Mouse (Mus musculus) midbrain, embryonic 14.5 days (tissue): Measurements from ENCODE around the gene Slc46a1. TPM values are rescaled to one million over a fixed set of nuclear protein-coding genes. Genes with fewer than 3 reads are reported as not detected.

Source experiments
- ATAC-seq: fragments of 200-750 bp; cut with Nextera tagmentation; 2 replicates; pipeline ENCODE4 v1.8.0; 2017; ENCODE audit warnings: moderate number of reproducible peaks, moderate library complexity; ENCODE audit not compliant: low FRiP score, low TSS enrichment
- DNase-seq: peaks from one replicate; pipeline ENCODE4 v3.0.0-alpha.2; 2015
- H3K27ac ChIP-seq: fragments of 300-500 bp; sonication (generic); replicated peaks from 2 replicates; pipeline ENCODE4 v1.5.1; 2014; ENCODE audit warnings: mild to moderate bottlenecking, low read depth, low read length, moderate library complexity
- H3K27me3 ChIP-seq: fragments of 300-500 bp; sonication (generic); 2 replicates; pipeline ENCODE4 v1.6.1; 2014; ENCODE audit warnings: low read length, control low read depth, mixed read lengths; ENCODE audit not compliant: control insufficient read depth, insufficient read depth
- H3K36me3 ChIP-seq: fragments of 300-500 bp; sonication (generic); 2 replicates; pipeline ENCODE4 v1.6.1; 2014; ENCODE audit warnings: low read length, control low read depth; ENCODE audit not compliant: control insufficient read depth, insufficient read depth
- H3K4me1 ChIP-seq: fragments of 300-500 bp; sonication (generic); 2 replicates; pipeline ENCODE4 v1.6.1; 2014; ENCODE audit warnings: mild to moderate bottlenecking, antibody characterized with exemption, low read length, control low read depth; ENCODE audit not compliant: control insufficient read depth, insufficient read depth
- H3K4me2 ChIP-seq: fragments of 300-500 bp; sonication (generic); 2 replicates; pipeline ENCODE4 v1.6.1; 2014; ENCODE audit warnings: mild to moderate bottlenecking, low read length, moderate library complexity
- H3K4me3 ChIP-seq: fragments of 300-500 bp; sonication (generic); replicated peaks from 2 replicates; pipeline ENCODE4 v1.5.1; 2014; ENCODE audit warnings: low read depth, low read length
- H3K9ac ChIP-seq: fragments of 300-500 bp; sonication (generic); replicated peaks from 2 replicates; pipeline ENCODE4 v1.6.1; 2014; ENCODE audit warnings: mild to moderate bottlenecking, low read length, moderate library complexity
- H3K9me3 ChIP-seq: fragments of 300-500 bp; sonication (generic); 2 replicates; pipeline ENCODE4 v1.6.1; 2016; ENCODE audit warnings: low read length, control low read depth, mixed read lengths; ENCODE audit not compliant: control insufficient read depth
- WGBS: fragments of 180-500 bp; shearing (Covaris S2); extraction: QIAGEN DNeasy Blood & Tissue Kit; methylation state at CpG from one replicate; pipeline ENCODE4 v1.1.7; 2014; 5-methylcytosine and 5-hydroxymethylcytosine counted together
- polyA plus RNA-seq: library from polyadenylated mRNA; unstranded; fragments of >200 nt; fragmentation: Nextera tagmentation; extraction: Ambion mirVana; gene quantifications from 2 replicates; pipeline ENCODE4 v1.2.1, GENCODE M21; 2014

Slc46a1 gene
- polyA plus RNA-seq, result 21.4 and 22.7 TPM in 2 replicates

DNA sequence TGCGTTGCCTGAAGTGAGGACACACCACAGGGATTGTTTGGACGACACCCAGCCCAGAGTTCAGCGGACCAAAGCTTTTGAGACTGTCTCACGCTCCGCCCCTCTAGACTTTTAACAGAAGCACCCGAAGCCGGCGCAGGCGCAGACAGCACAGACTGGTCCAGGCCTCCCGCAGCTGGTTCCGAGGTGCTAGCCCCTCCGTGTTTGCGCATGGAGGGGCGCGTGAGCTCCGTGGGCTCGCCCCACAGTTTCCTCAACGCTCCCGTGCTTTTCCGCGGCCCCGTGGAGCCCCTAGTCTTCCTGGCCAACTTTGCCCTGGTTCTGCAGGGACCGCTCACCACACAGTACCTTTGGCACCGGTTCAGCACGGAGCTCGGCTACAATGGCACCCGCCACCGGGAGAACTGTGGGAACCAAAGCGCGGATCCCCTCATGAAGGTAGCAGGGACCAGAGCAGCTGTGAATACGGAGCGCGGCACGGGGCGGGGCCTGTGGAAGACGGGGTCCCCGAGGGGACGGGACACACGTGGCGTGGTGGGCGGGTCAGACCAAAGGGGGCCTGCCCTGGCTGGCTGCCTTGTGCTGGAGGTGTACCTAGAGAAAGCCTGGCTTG, at the start of gene Slc46a1:
TSS of gene Slc46a1 (plus strand) at position 130 of the 613 bp plus-strand sequence.
- WGBS, result under 1% methylated on average over 41 of the region's 41 CpGs
- peak; percentile 90 for DNase-seq
- Histone ChIP-seq H3K36me3 (no peaks in the 10 kb centered on the region), H3K27me3 (no peaks in the 10 kb centered on the region), H3K4me3 (peak within 1 kb of the TSS; percentile 73), H3K4me2 (peak within 1 kb of the TSS; percentile 90), H3K9ac (peak within 1 kb of the TSS; percentile 78), H3K27ac (peak within 1 kb of the TSS; percentile 86), H3K4me1 (peaks cover 12% of the 10 kb centered on the region), H3K9me3 (no peaks in the 10 kb centered on the region; the same call in 1 of the 2 replicates)
- peak; percentile 92 for ATAC-seq

DNA sequence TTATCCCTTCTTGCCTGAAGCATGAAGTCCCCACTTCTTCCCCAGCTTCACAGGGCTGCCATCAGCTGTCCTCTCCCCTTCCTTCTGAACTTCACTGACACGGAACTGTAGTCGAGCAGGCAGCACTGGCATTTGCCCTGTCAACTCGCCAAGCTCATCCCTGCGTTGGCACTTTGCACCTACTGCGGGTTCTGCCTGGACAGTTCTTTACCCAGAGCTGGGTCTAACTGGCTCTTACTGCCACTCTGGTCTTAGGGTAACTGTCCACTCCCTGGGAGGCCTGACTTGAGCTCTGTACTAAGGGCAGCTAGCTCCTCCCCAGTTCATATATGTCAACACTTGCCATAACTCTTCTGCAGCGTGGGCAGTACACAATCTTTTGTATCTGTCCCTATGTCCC, 48.6 kb upstream of the Slc46a1 start:
- ATAC-seq, result no peak
- WGBS, result 85% methylated on average over 6 of the region's 6 CpGs

DNA sequence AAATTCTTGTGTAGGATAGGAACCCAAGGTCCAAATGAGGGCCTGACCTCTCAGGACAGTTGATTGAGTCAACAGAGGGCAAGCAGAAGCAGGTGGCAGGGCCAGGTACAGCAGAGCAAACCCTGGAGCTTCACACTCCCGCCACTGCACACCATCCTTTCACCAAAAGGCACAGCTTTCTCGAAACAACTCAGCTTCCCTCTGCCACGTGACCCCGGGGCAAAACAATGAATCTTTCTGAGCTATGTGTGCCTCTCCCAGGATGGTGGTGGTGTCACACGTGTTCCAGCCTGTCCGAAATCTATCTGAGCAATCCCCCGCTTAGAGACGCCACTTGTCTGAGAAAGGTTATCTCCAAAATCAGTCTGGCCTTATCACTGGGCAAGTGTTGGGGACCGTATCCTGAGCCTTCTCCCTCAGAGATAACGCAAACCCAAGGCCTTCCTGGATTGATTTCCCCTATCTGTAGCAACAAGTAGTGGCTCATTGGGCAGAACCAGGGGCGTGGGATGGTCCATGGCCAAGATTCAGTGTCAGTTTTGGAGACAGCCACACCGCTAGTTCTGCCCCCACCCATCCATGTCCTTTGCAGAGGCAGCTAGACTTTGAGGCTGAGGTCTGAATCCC, 45.1 kb upstream of the Slc46a1 start:
- Histone ChIP-seq H3K4me2 (no peak overlapping the region), H3K9ac (no peak overlapping the region), H3K27me3 (no peaks in the 10 kb centered on the region), H3K4me1 (no peaks in the 10 kb centered on the region), H3K36me3 (no peaks in the 10 kb centered on the region), H3K27ac (no peak overlapping the region), H3K4me3 (no peak overlapping the region), H3K9me3 (no peaks in the 10 kb centered on the region)
- no peak for DNase-seq
- no peak for ATAC-seq
- WGBS, result 80% methylated on average over 12 of the region's 12 CpGs

More for the DNA sequence above, 48.6 kb upstream of the Slc46a1 start:
- no peaks in the 10 kb centered on the region for H3K27me3 ChIP-seq
- no peak overlapping the region for H3K27ac ChIP-seq
- H3K4me3 ChIP-seq, result no peak overlapping the region
- no peak overlapping the region for H3K9ac ChIP-seq
- H3K9me3 ChIP-seq, result no peaks in the 10 kb centered on the region
- no peak for DNase-seq
- H3K4me2 ChIP-seq, result no peak overlapping the region
- no peaks in the 10 kb centered on the region for H3K4me1 ChIP-seq
- H3K36me3 ChIP-seq, result no peaks in the 10 kb centered on the region

DNA sequence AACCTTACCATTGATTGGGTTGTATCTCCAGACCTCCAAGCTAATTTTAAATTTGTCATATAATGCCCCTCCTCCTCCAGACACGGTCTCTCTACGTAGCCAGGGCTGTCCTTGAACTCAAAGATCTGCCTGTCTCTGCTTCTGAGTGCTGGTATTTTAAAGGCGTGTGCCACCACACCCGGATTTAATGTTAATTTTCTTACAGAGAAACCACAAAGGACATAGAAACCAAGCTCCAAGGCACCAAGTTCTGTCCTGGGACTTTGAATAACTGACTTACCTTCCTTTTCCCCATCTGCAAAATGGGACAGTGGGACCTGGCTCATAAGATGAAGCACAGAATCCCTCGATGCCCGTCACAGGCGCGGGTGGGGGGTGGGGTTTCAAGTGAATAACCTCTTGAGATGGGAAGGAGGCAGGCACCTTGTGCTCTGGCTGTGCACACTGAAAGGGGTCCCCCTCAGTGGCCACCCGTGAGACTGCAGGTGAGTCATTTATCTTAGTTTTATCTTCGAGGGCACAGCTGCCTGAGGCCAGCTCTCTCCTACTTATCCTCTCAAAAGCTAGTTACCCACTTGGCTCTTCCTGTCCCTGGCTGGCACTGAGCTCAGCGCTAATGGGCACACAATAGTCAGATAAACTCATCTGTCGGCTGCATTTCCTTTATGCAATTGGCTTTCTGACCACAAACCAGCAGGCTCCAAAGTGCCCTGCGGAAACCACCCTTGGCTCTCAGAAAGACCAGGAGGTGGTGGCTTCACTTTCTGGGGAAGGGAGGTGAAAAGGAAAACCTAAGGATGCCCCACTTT, 44.1 kb upstream of the Slc46a1 start:
- no peak overlapping the region for H3K4me2 ChIP-seq
- H3K27me3 ChIP-seq, result no peaks in the 10 kb centered on the region
- H3K9me3 ChIP-seq, result no peaks in the 10 kb centered on the region
- DNase-seq (no peak), ATAC-seq (no peak)
- no peaks in the 10 kb centered on the region for H3K4me1 ChIP-seq
- H3K9ac ChIP-seq, result no peak overlapping the region
- 69% methylated on average over 13 of the region's 13 CpGs for whole genome bisulfite sequencing
- no peak overlapping the region for H3K27ac ChIP-seq
- no peaks in the 10 kb centered on the region for H3K36me3 ChIP-seq
- H3K4me3 ChIP-seq, result no peak overlapping the region

DNA sequence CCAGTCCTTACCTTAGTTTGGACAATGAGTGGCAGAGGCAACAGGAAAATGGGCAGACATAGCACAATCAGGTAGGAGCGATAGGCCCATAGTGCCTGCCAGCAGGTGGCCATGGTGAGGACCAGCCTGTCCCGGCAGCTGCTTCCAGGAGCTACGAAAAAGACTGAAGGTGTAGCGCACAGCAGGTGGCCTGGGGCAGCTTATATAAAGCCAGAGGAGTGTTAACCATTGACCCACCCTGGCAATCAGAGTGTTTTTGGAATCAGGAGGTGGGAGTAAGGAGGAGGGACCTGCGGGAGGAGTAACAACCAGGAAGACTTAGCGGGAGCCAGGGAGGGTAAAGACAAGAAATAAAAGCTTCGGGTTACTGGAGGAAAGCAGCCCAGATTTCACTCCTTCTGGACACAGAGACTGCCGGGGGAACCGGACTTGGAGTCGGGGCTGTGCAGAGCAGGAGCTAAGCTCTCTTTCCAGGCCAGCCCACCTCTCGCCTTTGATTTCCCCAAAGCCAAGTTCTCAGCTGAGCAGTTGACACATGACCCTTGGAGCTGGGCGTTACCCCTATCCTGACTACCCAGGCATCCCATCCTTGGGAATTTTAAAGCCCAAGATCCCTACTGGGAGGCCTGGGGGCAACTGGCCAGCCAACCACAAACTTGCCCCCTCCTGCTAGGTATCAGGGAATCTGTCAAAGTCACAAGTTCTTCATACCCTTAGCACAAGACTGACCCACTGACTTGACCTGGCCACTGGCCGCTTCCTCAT, 43.3 kb upstream of the Slc46a1 start, which contains the start of gene Slc13a2:
TSS of gene Slc13a2 (minus strand) at position 163 of the 765 bp plus-strand sequence.
- WGBS, result 31% methylated on average over 13 of the region's 13 CpGs
- ATAC-seq (no peak), DNase-seq (no peak)
- Histone ChIP-seq H3K4me2 (no peak within 1 kb of the TSS), H3K27ac (no peak within 1 kb of the TSS), H3K9ac (no peak within 1 kb of the TSS), H3K36me3 (no peaks in the 10 kb centered on the region), H3K9me3 (no peaks in the 10 kb centered on the region), H3K4me3 (no peak within 1 kb of the TSS), H3K27me3 (no peaks in the 10 kb centered on the region), H3K4me1 (no peaks in the 10 kb centered on the region)

DNA sequence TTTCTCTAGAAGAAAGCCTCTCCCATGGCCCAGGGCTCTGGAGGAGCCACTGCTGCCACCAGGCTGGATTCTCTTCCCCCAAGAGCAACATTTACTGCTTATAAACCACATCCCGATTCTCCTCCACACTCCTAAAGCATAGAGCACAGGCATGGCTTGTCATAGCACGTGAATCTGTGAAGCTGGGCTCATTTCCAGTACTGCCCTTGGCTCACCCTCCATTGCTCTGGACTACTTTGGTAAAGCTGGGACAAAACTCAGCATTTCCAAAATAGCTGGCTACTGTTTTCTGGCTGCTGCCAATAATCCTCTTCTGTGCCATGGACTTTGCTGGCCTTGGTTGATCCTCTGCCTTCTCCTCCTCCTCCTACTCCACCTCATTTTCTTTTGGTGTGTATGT, 41.1 kb upstream of the Slc46a1 start:
- Histone ChIP-seq H3K36me3 (no peaks in the 10 kb centered on the region), H3K9me3 (no peaks in the 10 kb centered on the region), H3K4me3 (no peak overlapping the region), H3K4me1 (no peaks in the 10 kb centered on the region), H3K27ac (no peak overlapping the region), H3K9ac (no peak overlapping the region), H3K4me2 (no peak overlapping the region), H3K27me3 (no peaks in the 10 kb centered on the region)
- ATAC-seq (no peak), DNase-seq (no peak)
- 76% methylated on average over 2 of the region's 2 CpGs for WGBS

DNA sequence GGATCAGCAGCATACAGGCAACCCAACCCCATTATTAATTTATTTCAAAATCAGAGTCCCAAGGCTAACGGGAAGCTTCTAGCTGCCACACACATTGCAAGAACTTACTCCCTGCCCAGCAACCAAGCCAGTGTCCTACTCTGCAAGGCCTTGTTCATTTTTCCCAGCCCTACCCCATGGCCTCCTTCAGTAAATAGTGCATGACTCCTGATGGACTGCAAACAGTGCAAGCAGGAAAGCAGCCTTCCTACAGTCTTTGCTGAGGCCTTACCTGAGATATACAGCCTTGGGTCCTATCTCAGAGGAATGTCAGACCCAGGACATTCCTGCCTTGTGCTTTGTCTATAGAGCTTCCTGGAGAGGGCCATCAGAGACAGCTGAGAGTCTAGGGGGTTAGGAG, 39.9 kb upstream of the Slc46a1 start:
- Histone ChIP-seq H3K4me2 (no peak overlapping the region), H3K9me3 (no peaks in the 10 kb centered on the region), H3K9ac (no peak overlapping the region), H3K4me1 (no peaks in the 10 kb centered on the region), H3K27ac (no peak overlapping the region), H3K36me3 (no peaks in the 10 kb centered on the region), H3K4me3 (no peak overlapping the region), H3K27me3 (no peaks in the 10 kb centered on the region)
- WGBS, result 87% methylated on average over 1 of the region's 1 CpGs
- no peak for DNase-seq
- no peak for ATAC-seq

DNA sequence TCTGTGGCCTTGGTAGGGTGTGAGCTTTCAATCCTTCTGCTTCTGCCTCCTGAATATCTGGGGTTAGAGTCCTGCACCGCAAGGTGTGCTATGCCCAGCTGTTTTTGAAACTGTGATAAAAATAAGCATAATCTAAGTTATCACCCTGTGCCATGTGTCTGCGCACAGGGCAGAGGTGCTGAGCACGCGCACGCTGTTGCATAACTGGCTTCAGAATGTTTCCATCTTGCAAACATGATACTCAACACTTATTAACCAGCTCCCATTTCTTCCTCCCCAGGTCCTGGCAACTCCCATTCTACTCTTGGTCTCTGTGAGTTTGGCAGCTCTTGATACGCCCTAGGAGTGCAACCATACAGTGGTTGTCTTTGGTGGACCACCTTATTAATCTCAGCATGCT, 37.8 kb upstream of the Slc46a1 start:
- H3K4me1 ChIP-seq, result no peaks in the 10 kb centered on the region
- no peak overlapping the region for H3K27ac ChIP-seq
- H3K9ac ChIP-seq, result no peak overlapping the region
- 95% methylated on average over 6 of the region's 6 CpGs for WGBS
- H3K9me3 ChIP-seq, result no peaks in the 10 kb centered on the region
- no peak for DNase-seq
- no peak overlapping the region for H3K4me2 ChIP-seq
- H3K4me3 ChIP-seq, result no peak overlapping the region
- no peaks in the 10 kb centered on the region for H3K36me3 ChIP-seq
- no peaks in the 10 kb centered on the region for H3K27me3 ChIP-seq
- ATAC-seq, result no peak
